Mouse (Mus musculus) kidney, adult 8-10 months (tissue): ENCODE data around the gene Mgea5.
"Not testable (repeated sequence)": the region's sequence is repeated elsewhere in the genome, so short reads cannot be mapped to it uniquely, and the experiment has no call there.

Experiments
- DNase-seq, 2 experiments: peaks; one replicate each; pipeline ENCODE4 v3.0.0; 2022

Gene Mgea5

GRCm38 (mm10) chr19:45783181-45783932 is at the start of gene Mgea5:
Gene Mgea5, minus strand, starts transcription at chr19:45783837.
- peak; percentile 98 to 99 for DNase-seq

DNA sequence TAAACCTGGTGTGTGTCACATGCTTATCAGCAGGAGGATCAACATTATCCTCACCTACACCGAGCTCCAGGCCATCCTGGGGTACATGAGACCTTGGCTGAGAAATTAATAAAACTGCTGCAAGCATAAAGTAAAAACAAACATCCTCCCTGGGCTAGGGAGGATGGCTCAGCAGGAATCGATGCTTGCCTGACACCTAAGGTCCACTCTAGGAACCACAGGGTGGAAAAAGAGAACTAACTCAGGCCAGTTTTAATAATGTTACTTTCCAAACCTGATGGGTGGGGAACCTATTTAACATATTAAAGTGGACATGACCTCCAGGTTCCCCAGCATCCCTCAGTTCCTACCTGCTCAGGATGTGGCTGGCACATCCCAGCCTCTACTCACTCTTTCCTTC is 47.0 kb upstream of the Mgea5 start:
- no peak for DNase-seq

- DNase-seq, result no peak
Measured at GRCm38 (mm10) chr19:45827736-45828135, 44.1 kb upstream of the Mgea5 start.

GRCm38 (mm10) chr19:45827125-45827524 is 43.5 kb upstream of the Mgea5 start:
- DNase-seq, result no peak

- no peak for DNase-seq
Measured at GRCm38 (mm10) chr19:45826146-45826545, 42.5 kb upstream of the Mgea5 start.

GRCm38 (mm10) chr19:45821832-45822231 is 38.2 kb upstream of the Mgea5 start:
- no peak for DNase-seq

- no peak for DNase-seq
Measured at GRCm38 (mm10) chr19:45817816-45818490, 34.3 kb upstream of the Mgea5 start.

GRCm38 (mm10) chr19:45816727-45817126 is 33.1 kb upstream of the Mgea5 start:
- peak; percentile 60 to 74 for DNase-seq

- no peak for DNase-seq
Measured at GRCm38 (mm10) chr19:45815831-45816405, 32.3 kb upstream of the Mgea5 start, which contains the start of gene Kcnip2. Gene Kcnip2, minus strand, starts transcription at chr19:45816061.

DNA sequence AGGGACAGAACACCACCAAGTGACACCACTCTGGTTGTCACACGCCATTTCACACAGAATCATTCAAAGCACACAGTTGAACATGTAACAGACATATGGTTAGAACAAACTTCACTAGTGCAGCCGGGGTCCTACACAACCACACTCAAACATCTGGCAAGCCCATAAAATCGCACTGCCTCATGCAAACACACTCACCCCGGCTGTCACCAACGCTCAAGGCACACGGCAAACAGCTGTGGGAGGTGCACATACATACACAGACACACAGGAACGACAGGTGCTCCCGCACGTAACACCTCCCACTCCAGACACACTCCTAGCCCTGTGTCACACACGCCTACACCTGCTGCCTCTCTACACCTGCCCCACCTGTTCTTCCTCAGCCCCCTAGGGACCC is 31.5 kb upstream of the Mgea5 start:
- no peak for DNase-seq

DNA sequence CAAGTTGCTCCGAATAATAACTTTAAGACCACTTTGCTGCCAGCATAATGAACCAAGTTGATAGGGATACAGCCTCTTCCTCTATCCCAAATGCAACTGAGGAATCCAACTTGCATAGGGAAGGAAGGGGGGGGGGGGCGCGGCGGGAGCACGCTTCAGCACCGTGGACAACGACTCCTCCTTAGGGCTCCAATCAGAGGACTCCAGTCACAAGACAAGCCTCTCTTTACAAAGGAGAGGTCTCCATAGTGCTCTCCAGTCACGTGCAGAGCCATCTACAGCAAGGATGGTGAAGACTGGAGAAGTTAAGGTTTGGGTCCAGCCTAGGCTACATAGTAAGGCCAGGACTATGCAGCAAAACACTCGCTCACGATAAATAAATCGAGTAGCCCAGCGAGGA is 30.2 kb upstream of the Mgea5 start:
- DNase-seq, result no peak

- peak; percentile 70 to 90 for DNase-seq
Measured at GRCm38 (mm10) chr19:45813263-45813662, 29.6 kb upstream of the Mgea5 start.

- DNase-seq, result no peak
Measured at GRCm38 (mm10) chr19:45812673-45813252, 29.1 kb upstream of the Mgea5 start.

GRCm38 (mm10) chr19:45812115-45812514 is 28.5 kb upstream of the Mgea5 start:
- peak; percentile 59 to 68 for DNase-seq

DNA sequence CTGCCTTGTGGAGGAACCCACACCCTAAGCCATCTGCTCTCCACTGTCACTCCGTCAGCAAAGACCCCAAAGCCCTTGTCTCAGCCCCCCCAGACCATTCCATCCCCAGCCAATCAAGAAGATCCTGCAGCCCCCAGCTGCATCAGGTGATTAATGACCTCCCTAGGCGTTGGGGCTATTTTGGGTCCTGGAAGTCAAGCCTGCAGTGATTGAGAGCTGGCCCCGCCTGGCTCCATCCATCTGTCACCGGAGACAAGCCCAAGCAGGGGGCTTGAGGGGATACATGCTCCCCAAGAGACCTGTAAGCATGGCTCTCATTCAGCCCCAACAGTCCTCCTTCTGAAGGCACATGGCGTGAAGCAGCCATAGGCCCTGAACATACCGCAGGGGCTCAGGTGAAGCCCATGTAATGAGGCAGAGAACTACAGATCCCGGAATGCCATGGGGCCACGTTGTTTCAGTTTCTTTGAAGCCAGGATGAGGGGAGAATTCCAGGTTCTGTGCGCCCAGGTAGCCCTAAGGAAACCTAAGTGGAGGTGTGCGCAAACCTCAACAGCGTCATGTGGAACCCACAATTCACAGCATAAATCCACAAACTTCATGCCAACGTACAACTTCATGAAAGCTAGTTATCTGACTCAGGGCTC is 27.5 kb upstream of the Mgea5 start:
- DNase-seq, result no peak

DNA sequence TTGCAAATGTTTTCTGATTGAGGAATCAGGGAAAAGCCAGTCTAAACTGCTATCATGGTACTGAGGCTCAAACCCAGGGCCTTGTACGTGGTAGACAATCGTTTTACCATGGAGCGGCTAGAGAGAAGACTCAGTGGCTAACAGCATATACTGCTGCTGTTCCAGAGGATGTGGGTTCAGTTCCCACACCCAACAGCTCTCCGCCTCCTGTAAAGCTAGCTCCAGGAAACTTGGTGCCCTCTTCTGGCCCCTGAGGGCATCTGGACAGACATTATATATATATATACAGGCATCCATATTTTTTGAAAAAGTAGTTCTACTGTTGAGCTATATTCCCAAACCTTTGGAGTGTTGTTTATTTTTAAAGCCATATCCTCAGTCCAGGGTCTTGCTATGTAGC is 24.1 kb upstream of the Mgea5 start:
- DNase-seq, result no peak

- not testable (repeated sequence) for DNase-seq
Measured at GRCm38 (mm10) chr19:45805817-45806216, 22.2 kb upstream of the Mgea5 start.

DNA sequence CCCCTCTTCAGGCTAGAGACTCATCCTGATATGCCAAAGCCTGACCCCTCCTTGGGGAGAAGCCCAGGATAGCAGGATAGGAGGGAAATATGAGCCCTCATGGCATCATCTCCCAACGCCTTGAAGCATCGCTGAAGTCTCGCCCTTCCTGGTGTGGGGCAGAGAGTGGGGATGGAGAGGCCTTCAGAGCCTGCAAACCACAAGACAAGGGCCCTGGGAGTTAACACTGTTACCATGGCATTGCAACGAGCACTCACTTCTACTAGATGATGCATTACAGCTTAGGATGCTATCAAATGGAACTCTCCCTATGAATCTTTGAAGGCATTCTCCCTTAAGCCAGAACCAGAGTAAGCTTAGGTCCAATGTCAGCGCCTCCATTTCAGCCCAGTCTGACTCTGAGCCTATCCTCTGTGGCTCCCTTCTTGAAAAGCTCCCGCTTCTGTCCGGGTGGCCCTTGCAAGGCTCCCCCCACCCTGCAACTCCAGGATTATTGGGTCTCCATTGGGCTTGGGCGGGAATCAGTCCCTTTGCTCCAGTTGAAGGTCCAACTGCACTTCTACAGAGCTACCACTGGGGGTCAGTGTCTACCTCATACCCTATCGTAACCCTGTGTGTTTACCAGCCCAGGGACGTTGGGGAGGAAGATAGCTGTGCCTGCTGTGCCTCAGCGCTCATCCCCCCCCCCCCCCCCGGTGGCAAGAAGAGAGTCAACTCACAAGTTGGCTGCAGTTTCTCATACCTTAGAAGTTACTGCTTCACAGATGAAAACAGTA is 21.1 kb upstream of the Mgea5 start:
- DNase-seq, result no peak

GRCm38 (mm10) chr19:45803408-45803807 is 19.8 kb upstream of the Mgea5 start:
- DNase-seq, result no peak

- no peak for DNase-seq
Measured at GRCm38 (mm10) chr19:45802702-45803101, 19.1 kb upstream of the Mgea5 start.

DNA sequence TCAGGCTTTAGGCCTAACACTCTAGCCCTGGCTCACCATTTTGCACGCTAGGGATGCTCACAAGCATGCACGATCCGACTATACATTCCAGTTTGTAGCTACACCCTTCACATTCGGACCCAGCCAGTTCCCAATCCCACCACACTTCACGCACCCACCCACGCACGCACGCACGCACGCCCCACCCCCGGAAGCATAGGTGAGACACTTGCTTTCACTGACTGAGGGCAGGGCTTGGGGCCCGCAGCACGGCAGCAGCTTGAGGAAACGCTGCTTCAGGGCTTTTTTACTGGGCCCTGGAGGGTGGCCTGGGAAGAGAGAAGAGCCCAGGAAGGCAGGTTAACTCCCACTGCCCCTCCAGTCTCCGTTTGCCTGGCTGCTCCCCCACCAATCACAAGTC is 13.2 kb upstream of the Mgea5 start:
- no peak for DNase-seq

GRCm38 (mm10) chr19:45796061-45796556 is 12.5 kb upstream of the Mgea5 start:
- no peak for DNase-seq
